Mouse (Mus musculus) urinary bladder, adult 18-20 months (tissue): ENCODE data around the gene Wfikkn1.

Source experiments
- DNase-seq, 2 experiments: peaks; one replicate each; pipeline ENCODE4 v3.0.0; 2022; ENCODE audit warnings: low spot score in 2 of 2, mixed read lengths in 2 of 2

Wfikkn1 gene

DNA sequence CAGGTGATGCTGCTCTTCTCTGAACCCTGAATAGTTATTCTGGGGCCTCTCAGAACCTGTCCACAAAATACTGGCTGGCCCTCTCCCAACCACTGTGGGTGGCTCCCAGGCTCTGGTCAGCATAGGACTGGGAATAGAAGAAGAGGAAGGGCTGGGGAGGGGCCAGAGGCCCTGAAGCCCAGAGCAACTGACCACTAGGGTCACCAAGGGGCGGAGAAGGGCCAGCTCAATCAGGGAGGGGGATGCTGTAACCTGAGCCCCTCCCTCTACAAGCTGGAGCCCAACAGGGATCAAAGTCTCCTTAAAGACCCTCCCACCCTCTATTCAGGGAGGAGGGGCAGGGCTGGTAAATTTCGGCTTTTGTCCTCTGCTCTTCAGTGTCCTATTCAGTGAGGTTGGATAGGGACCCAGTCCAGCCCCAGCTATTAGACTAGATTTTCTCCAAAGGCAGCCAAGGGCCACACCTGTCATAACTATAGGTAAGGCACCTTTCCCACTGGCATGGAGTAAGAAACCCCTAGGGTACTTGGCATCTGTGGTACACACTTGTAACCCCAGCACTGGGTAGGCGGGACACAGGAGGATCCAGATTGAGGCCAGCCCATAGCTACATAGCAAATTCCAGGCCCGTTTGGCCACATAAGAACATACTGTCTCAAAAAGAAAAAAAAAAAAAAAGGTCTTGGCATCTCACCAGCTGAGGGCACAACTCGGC is at the start of gene Wfikkn1:
Wfikkn1 (minus strand) TSS at position 663 of the 715 bp plus-strand sequence.
- no peak for DNase-seq

DNA sequence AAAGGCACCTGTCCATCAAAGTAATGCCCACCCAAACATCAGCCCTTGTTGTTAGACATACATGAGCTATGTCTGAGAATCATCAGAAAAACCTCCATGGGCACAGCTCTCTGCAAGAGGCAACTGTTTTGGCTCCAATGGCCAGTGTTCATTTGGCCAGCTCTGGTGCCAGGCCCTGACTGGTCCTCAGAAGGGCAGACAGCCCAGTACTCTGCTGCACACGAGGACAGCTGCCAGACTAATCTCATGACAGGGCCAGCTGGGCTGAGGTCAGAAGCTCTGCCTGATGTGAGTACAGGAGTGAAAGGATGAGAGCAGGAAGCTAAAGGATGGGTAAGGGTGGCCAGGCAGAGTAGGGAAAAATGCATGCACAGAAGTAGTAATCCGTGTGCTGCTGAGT is 44.7 kb upstream of the Wfikkn1 start:
- DNase-seq = no peak

DNA sequence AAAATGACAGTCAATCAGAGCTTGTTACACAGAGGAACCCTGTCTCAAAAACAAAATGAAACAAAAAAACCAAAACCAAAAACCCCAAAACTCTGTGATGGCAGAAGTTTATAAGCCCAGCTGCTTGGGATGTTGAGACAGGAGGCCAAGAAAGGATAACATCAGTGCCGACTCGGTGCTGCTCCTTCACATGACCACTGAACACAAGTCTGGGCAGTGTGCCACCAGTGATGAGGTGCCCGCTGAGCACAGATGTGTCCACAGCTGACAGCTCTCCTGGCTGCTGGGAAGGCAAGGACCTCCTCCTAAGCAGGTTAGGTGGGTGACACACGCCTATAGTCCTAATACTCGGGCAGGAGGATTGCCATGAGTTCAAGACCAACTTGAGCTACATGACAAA is 41.5 kb upstream of the Wfikkn1 start:
- DNase-seq = no peak

DNA sequence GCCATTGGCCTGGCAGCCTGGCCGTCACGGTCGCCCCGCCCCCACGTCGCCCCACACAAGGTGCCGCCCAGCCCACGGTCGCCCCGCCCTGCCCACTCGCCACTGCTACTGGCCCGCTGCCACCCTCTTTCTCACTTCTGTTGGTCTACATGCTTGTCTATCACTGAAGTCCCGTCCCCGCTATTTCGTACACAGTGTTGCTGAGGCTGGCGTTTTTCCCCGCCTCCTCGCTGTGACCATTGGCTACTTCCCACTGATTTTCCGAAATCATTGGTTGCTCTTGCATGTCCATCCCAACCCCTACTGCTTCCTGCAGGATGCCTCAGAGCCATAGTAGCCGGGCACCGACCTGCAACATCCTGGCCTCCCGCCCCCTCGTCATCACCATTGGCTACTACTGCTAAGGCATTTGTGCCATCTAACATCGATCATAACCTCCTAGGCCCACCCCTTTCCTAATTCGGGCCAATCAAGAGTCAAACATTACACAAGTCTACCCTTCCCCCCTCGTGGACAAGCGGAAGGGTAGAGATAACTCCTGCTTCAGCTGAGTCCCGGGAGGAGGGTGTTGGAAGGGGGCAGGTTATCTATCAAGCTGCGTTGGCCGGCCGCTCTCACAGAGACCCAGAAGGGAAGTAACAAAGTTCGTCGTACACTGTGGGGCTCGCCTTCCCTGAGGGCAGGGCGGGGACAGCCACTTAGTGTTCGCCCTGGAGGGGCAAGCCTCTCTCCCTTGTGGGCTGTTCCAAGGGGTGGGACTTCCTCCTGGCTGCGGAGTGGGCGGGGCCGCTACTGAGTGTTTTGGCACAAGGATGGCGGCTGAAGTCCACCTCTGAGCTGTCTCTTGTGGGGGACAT is 39.4 kb upstream of the Wfikkn1 start:
- DNase-seq = peak; percentile 99 to 100

DNA sequence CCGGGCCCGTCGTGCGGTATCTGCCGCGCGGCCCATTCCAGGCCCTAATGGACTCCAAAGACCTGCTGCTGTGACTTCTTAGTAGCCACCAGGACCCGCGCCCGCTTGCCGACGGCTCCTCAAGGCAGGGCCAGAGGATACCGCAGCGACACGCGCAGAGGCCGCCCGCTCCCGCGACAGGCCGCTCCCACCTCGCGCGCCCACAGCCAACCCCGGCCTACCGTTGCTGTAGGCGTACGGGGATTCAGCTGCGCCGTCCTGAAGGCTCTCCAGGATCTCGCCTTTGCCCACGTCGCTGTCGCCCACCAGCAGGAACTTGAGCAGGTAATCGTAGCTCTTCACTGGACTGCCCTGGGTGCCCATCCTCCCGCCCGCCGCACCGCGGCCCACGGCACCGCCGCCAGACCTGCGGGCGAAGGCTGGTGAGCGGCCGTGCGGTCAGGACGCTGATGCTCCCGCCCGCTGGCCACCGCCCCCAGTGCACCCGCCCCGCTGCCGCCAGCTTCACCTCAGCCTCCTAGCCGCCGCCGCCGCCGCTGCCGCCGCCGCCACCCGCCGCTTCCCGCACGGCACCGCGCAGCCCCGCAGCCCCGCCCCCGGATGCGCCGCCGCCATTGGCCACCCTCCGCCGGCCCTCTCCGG is 38.6 kb upstream of the Wfikkn1 start, which contains the start of gene Rab40c:
Rab40c (minus strand) TSS at position 584 of the 642 bp plus-strand sequence.
- peak in 1 of 2 experiments; percentile 44 for DNase-seq

DNA sequence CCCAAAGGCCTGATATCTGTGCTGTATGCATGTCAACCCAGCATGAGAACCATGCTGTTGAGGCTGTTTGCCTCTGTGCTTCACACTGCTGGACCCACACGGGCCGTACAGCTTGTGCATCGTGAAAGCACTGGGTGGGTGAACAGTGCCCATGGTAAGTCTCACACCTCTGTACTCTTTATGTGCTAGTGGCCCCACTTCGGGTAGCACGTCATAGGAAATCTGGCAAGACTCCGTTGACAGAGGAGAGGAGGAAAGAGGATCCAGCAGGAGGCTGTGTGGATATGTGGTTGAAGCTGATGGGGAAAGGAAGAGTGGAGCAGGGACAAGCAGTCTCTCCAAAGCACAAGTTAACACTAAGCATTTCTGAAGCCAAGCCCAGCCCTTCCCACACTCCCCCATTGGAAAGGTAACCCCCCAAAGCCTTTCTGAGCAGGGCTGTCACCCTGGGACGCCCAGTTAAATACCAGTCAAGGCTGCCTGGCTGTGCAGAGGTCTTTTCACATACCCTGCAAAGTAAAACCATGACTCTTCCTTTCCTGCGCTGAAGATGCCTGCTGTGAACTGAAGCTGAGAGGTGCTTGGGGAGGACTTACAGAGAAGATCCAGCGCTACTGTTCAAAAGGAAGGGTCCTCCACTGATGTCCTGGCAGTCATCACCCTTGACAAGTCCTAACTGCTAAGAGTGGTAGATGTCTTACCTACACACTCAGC is 37.5 kb upstream of the Wfikkn1 start:
- no peak for DNase-seq

DNA sequence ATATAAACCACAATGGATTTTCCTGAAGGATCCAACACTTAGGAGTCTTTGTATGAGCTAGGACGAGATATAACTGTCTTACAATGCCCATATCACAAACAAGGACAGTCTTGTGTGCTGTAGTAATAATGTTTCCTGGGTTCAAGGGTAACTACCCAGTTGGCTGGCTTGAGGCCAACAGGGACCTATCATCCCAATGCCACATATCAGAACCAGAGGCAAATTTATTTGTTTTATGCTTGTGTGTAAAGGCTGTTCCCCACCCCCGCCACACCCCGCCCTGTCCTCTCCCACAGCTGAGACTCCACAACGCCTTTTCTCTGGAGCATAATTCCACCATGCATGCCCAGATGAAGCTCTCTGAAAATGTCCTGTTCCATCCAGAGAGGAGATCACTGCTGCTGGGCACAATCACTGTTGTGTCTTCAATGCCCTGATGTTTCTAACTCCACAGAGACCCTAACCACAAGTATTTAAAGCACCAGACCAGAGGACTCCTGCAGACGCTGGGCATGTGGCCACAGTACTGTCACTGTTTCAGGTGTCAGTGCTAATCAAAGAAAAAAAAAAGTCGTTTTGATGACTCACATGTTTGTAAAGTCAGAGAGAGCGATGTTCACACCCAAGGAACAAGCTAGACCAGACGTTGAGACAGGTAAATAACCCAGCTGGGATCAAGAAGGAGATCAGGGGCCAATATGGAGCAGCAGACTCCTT is 36.4 kb upstream of the Wfikkn1 start:
- DNase-seq = peak in 1 of 2 experiments; percentile 21

DNA sequence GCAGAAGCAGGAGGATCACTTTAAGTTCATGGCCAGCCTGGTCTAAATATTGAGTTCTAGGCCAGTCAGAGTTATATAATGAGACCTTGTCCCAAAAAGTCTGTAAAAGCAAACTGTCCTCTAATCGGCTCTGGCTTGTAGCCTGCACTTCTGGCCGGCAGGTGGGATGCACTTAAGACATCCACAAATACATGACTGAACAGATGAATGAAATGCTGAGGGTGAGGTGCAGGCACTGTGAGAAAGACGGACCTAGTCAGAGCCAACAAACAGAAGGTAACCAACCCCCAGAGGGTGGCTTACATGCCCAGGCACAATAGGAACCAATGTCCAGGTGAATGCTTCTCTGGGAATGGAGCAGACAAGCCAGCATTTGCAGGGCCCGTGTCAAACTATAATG is 33.6 kb upstream of the Wfikkn1 start:
- DNase-seq = no peak

DNA sequence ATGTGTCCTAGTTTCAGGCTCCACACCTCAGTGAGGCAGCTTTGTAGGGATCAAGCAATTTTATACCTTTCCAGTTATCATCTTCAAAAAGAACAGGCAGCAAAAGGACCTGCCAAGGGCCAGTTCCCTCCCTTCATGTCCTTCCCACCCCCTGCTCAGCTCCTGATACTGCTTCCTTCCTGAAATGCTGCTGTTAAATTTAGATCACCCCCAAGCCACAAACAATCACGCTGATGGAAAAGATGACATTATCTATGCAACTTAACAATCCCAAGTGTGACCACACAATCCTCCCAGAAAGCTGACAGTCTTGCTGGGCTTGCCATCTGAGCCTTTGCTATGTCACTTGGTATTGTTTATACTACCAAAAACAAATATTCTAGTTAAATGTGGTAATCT is 33.2 kb upstream of the Wfikkn1 start:
- DNase-seq = no peak

DNA sequence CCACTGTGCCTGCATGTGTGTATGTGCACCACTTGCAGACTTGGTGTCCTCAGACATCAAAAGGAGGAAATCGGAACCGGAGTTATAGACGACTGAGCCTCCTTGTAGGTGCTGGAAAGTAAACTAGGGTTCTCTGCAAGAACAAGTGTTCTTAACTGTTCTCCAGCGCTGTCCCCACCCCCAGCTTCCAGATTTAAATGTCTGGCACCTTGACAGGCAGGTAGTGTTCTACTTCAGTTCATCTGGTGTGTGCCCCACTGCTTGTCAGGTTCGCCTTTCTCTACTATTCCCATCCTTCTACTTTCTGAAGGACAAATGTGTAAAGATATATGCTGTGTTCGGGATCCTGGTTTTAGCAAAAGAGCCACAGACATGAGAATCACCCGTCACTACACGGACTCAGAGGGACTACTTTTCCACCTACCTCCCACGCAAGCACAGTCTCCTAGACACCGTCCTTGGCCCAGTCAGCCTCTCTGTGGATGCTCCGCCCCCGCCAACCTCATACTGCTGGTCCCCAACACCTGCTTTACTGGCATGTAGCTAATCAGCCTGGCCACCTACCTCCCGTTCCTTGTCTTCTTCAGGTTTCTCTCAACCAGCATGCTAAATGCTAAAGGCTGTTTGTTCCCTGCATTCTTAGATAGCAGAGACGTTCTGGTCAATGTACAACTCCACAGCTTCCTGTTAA is 32.7 kb upstream of the Wfikkn1 start:
- DNase-seq = no peak

DNA sequence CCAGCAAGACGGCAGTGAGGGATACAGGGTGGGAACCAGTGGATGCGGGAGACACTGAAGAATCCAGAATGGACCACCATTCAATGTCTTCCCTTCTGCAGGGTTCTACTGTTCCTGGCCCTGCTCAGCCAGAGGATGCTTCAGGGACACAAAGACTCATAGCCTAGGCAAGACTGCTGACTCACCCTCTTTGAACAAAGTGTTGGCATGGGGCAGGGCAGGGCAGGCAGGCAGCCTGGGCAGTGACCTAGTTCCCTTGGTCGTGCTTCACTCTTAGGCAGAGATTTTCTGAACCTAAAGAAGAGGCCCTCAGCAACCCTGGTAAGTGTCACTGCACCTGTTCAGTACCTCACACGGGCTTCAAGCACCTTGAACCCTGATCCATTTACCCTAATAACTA is 31.2 kb upstream of the Wfikkn1 start:
- DNase-seq = peak in 1 of 2 experiments; percentile 27

DNA sequence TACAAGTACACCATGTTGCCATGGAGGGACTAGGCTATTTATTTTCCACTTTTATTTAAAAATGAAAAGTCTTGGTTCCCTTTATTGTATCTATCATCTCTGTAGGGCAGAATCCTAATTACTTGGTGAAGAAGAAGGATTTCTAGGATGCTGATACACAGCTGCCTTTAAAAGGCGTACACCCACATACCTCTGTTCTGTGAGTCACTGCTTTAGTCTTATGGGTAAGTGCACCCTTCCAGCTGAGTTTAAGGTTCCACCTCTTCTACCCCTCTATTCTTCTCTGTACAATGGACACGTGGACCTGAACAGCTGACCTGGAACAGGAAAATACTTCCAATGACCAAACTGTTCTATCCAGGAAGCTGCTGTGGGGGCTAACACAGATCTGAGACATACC is 27.0 kb upstream of the Wfikkn1 start:
- DNase-seq = no peak

DNA sequence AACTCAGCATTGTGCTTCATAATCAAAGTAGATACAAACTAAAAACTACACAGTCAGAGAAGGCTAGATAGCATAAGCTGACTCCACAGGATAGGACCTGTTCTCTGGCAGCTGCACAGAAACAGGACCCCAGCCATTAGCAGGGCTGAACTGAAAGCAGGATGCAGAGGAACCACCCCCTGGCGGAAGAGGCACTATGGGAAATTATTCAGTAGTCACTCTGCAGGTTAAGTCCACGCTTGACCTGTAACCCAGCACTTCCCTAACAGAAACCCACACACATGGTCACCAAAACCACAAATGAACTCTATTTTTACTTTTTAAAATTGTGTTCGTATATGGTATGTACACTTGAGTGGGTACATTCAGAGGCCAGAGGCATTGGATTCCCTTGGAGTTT is 22.4 kb upstream of the Wfikkn1 start:
- DNase-seq = no peak

DNA sequence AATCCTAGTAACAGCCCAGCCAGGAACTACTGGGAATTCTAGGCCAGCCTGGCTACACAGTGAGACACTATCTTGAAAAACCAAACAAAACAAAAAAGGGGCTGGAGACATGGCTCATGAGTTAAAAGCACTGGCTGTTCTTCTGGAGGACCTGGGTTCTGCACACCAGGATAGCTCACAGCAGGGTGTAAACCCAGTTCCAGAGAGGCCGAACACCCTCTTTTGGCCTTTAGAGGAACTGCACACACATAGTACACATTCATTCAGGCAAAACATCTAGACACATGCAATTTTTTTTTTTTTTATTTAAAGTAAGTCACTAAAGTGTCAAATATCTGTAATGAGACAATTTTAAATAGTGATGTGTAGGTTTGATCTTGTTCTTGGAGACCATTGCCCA is 19.5 kb upstream of the Wfikkn1 start:
- no peak for DNase-seq

DNA sequence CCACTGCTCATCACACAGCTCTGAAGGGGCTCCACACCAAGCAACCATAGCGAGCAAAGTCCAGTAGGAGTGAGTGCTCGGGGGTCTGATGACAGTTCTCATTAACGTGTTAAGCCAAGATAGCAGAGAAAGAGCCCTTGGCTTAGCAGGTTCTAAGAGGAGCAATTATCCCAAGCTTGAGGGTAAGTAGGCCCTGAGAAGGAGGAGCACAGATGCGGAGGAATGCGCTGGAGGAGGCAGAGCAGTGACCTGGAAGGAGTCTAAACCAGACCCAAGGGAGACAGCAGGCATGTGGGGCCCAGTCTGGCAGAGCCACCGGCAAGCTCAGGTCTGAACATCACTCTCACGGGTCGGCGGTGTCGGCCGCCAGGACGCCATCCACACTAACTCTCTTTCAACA is 15.2 kb upstream of the Wfikkn1 start:
- DNase-seq = no peak

DNA sequence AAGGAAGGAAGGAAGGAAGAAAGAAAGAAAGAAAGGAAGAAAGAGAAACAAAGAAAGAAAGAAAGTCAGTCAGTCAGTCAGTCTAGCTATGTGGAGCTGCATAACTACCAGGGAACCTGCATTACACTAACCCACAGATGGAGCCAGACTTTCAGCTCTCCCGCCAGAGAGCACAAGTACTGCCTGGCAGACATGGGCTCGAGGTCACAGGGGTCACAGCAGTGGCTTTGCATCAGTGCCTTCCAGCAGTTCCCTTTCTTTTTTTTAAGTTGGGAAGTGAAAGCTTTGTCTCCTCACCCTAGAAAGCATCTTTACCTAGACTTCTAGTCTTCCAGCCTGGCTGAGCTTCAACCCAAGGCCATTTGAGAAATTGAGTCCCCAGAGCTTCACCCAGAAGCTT is 14.8 kb upstream of the Wfikkn1 start:
- no peak for DNase-seq

DNA sequence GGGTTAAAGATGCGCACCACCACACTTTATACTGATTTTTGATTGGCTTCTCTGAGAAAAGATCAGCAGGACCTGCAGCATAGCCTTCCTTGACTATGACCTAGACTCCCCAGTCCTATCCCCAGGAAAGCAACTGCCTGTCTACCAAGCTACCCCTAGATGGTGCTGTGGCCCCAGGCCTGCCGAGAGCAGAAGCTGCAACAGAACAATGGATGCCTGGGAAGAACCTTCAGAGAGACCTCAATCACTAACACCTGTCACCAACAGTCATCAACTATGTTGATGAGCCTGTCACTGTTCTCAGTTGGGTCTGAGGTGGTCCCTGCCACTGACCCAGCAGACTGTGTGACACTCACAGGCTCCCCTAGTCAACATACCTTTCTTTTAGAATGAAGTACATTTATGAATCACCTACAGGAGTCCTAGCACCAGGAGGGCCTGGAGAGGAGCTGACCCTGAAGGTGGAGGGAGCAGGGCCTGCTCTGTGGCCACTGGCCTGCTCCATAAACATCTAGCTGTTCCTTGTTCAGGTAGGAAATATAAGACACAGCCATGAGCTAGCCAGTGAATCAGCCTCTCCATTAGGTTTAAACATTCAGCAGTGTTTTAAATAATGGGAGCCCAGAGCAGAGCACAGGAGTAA is 13.4 kb upstream of the Wfikkn1 start:
- DNase-seq = peak in 1 of 2 experiments; percentile 39

DNA sequence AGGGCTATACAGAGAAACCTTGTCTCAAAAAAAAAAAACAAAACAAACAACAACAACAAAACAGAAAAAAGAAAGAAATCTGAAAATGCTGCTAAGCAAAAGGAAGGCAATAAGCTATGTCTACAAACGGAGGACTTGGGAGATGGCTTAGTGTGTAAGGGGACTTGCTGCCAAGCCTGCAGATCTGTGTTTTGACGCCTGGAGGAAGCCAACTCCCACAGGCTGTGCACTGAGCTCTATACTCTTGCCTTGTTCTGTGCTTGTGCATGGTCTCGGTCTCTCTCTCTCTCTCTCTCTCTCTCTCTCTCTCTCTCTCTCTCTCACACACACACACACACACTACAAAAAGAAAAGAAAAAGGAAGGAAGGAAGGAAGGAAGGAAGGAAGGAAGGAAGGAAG is 8.2 kb upstream of the Wfikkn1 start:
- no peak for DNase-seq

DNA sequence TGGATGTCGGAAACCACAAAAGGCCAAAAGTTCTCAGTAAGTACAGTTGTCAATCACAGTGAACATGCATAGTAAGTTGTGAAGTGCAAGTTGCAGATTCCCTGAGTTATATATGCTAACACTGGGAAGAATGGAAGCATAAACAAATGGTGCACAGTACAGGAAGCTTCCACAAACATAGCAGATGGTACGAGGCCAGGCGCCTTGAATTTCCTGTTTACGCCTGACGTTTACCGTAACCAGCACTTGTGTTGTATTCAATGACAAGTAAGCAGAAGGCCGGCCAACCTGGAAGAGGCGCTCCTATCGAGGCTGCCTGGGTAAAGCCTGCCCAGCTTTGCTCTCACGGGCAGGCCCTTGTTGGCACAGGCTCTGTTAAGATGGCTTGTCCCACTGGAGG is 6.8 kb upstream of the Wfikkn1 start:
- no peak for DNase-seq

DNA sequence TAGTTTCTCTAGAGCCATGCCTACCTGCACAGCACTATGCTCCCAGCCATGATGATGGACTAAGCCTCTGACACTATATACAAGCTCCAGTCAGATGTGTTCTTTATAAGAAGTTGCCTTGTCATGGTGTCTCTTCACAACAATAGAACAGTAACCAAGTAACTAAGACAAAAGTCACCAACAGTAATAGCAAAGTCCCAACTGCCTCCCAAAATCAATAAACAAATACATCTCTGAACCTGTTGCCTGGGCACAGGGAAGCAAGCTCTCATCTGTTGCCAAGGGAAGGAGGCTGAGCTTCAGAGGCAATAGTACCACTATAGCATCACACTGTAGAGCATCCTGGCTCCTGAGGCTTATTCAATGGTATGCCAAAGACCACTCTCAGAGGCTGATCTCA is 6.1 kb upstream of the Wfikkn1 start:
- DNase-seq = no peak
